Mouse (Mus musculus) cerebellum, adult 9-11 months (tissue): ENCODE measurements around the gene 1700028P14Rik.
A peak's percentile ranks its signal among the peaks of the same experiment; 100 is the strongest.

Experiments used
- DNase-seq: peaks from one replicate; pipeline ENCODE4 v3.0.0; 2022

1700028P14Rik gene

DNA sequence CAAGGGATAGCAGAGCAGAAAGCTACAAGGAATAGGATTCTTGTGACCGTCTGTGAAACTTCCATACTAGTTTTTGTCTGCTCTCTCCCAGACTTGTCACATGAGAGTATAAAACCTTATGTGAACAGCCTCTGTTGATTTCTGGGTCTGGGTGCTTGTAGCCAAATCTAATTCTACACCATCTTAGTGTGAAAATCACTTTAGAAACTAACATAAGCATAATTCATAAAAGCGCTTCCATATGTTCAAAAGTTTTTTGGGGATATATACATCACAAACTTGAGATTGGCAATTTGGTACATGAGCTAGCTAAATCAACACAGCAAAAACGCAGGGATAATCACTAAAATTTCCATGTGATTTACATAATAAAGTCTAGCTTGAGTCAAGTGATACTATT is 57.7 kb downstream of the 1700028P14Rik start:
- no peak for DNase-seq

DNA sequence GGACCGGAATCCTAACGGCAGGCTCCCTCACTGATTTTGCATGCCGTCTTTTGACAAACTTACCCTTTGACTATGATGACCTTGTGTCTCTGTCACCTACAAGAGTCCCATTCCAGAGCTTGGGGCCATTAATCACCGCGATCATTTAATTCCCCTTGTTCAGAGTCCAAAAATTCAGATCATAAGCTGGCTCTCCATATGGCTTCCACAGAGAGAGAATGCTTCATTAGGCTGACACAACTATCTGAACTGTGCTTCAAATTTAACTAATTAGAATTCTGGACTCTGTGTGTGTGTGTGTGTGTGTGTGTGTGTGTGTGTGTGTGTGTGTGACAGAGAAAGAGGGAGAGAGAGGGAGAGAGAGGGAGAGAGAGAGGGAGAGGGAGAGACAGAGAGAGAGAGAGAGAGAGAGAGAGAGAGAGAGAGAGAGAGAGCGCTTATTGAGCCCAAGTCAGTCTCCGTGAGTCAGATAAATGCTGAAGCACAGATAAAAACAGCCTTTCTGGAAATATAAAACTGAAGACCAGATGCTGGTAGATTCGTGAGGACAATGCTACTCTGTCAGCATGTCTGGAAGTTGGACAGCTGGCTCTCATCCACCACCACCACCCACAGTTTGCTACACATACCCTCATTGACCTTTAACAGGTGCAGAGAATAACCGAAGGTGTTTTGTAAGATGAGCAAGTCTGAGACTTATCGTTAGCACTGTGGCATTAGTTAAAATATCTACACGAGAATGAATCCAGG is 73.8 kb downstream of the 1700028P14Rik start:
- DNase-seq = peak; percentile 72

DNA sequence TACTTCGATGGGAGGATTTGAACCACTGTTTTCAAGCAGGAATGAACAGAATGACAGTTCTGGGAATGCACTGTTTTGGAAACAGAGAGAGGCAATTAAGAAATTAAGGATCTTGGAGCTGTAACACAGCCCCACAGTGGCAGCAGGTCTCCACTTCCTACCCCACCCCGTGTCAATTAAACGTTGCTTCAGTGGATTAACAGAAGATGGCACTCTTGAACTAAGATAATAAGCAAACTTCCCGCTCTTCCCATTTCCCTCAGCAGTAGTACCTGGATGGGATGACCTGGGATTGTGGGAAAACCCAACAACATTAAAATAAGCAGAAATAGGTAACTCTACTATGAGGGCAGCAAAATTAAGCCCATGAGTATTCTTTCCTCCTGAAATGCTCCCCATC is 75.9 kb downstream of the 1700028P14Rik start:
- DNase-seq = no peak

DNA sequence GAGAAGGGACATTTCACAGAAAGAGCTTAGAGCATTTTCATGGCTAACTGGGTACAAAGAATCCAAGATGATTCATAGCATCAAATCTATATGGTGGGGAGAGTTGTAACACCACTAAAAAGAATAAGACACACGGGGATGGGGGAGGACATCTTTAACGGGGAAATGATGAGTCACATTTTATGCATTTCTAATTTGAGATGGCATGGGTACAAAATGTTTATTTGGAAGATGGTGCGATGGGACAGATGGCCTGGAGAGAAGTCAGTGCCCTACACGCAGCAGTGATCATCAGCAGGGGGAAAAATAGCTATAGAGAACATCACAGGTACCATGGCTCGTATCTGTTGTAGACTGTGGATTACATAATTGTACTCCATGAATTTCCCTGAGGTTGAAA is 88.9 kb downstream of the 1700028P14Rik start:
- peak; percentile 88 for DNase-seq

DNA sequence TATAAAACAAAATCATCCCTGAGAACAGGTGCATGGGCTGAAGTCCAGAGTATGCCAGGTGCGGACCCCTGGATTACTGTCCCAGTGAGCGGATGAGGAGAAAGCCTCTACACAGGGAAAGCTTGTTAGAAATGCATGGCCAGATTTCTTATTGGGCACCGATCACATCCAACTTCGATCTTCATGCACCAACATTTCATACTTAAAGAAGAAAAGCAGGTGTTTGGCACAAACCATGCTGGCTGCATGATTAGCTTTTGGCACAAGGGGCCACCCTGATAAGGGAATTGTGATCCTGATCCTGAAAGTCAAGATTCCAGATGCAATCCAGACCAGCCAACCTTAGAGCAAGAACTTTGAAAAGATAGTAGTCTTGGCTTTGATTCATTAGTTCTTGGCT is 90.0 kb downstream of the 1700028P14Rik start:
- no peak for DNase-seq

DNA sequence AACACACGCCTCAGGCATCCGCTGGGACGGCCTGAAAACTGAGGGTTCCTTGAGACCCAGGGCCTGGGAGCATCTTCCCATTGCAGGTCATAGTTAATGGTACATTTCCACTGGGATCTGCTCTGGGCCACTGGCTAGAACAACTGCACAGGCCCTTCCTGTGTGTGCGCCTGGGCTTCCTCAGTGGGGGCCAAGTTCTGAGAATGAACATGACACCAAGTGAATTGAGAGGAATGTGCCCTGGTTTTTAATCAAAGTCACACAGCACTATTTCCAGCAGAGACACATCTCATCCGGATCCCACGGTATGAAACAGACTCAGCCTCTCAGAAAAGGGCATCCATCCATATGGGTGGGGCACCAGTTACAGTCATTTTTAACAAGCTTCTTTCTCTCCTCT is 90.6 kb downstream of the 1700028P14Rik start:
- DNase-seq = no peak

DNA sequence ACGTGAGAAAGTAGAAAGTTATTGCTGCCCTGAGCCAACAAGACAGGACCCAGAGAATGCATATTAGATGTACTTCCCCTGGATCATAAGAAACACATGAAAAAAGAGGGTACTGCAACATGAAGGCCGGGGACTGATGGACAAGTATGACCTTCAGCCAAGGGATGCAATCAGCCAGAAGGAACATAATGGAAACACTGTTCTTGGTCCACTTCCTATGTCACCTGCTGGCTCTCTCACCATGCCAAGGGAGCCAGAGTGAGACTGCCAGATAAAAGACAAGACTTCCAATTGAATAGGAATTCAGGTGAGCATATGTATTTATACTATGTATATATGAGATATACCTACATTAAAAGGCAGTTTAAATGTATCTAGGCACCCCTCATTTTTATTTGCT is 99.2 kb downstream of the 1700028P14Rik start:
- DNase-seq = peak; percentile 80

DNA sequence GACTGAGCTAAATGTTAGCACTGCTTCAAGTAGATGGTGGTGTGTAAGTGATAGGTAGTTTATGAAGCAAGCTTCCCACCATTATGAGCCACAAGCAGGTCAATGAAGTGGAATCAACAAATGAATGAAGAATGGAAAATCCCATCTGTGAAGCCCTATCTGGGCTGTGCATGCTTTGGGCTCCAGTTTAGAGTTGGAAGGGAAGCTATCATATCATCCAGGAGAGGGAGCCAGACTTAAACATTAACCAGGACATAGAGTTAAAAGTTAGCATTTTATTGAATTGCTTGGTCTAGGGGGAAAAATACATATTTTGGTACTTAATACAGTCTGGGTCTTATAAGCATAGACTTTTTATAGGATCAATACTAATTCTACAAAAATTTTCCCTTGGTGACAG is 107.0 kb downstream of the 1700028P14Rik start:
- peak; percentile 45 for DNase-seq

DNA sequence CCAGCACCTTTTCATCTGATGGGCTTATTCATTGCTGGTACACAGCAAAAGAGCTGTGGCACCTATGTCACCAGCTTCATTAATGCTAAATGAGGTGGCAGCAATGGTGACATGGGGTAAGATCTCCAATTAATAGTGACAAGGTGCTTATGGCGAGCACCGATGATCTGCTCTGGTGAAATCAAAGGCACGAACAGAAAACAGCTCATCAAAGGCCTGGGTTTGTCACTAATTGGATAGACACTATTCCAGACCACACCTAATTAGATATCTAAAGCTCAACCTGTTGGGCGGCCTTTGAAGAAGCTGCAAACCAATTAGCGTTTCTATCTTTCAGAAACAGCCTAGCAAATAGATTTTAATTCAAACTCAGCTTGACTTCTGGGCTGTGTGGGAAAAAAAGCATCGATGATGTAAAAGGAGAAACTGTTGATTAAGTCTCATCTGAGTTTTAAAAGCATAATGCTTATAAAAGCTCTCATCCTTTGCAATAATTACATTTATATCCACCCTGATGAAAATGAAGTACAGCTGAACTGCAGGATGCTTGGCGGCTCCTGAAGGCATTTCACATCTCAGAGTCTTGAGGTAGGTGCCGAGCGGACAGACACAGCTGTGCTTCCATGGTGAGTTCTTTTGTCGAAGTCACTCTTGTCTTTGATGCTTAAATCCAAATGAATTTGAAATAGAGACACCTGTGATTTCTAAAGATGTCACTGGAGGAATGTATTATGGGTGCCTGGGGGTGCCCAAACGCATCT is 109.2 kb downstream of the 1700028P14Rik start:
- no peak for DNase-seq

DNA sequence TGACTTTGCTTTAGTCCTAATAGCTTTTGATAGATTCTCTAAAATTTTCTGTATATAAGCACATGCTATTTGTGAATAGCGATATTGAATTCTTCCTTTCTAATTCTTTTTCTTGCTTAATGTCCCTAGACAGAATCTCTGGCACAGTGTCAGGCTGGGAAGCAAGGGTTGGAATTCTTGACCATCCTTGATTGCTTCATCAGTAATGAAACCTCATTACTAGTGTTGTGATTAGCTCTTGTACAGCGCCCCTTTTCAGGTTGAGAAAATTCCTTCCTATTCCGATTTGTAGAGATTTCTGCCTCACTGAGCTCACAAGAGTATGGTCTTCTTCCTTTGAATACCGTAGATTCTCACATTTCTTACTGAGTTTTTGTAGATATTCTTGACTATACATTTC is 109.9 kb downstream of the 1700028P14Rik start:
- no peak for DNase-seq

DNA sequence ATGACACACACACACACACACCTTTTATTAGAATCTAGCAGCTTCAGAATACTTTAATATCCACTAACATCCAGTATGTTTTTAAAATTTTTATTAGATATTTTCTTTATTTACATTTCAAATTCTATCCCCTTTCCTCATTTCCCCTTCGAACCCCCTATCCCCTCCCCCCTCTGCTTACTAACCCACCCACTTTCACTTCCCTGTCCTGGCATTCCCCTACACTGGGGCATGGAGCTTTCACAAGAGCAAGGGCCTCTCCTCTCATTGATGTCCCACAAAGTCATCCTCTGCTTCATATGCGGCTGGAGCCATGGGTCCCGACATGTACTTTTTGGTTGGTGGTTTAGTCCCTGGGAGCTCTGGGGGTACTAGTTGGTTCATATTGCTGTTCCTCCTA is 116.9 kb downstream of the 1700028P14Rik start:
- DNase-seq = no peak

DNA sequence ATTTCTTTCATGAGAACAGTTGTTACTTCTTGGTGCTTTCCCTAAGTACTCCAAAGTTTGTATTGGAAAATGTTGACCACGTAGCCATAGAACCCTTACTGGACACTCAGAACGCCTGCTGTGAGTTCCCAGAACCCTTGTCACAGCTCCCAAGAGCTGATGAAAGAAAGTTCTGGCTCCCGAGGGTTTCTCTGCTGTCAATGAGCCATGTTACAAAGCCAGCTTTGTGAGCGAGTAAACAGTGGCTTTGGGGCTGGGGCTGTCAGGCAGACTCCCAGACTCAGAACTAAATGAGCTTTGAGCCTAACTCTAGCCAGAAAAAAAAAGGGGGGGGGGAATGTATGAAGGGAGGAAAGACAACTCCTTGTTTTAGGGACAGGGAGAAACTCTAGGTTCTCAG is 120.7 kb downstream of the 1700028P14Rik start:
- peak; percentile 31 for DNase-seq

DNA sequence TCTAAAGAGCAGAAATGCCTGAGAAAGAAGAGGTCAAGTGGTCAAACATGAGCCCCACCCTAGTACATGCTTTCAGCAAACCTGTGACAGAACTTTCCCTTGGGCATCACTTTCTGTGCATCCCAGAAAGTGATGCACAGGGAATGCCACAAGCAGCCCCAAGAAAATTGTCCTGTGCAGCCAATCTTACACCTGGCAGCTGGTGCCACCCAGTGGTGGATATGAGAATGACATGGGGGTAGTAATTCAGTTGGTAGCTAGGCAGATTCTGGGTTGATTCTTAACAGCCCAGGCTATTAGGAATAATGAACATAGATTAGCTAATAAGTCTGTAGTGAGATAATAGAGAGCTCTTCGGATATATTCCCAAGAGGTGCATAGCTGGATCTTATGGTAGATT is 128.9 kb downstream of the 1700028P14Rik start:
- DNase-seq = peak; percentile 69

DNA sequence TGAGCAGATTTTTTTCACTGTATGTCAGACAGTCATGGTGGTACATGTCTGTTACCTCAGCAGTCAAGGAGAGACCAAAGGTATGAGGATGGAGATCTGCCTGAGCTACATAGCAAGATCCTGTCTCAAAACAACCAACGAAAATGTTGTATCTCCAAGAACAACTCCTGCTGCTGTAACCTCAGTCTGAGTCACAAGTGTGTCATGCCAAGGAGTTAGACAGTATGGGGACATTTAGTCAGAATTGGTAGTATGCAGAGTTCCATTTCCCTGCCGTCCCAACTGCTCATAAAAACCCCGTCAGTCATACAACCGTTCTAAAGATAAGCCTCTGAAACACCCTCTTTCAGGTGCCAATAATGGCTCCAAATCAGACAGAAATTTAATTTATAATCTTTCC is 130.8 kb downstream of the 1700028P14Rik start:
- DNase-seq = no peak

DNA sequence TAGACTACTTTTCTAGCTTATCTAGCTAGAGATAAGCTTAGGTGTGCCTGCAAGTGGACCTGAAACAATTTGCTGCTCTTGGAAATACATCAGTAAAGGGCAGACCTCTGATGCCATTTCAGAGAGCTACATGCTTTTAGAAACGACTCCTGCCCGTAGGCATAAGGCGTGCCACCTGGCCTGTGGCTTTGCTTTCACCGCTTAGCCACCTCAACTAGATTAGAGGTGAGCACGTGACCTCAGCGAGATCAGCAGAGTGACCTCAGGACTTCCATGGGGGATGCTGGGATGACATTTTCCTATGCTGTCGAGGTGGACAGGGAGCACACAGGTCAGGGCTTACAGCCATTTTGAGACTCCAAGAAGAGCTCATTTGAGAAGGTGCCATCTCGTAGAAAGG is 131.5 kb downstream of the 1700028P14Rik start:
- no peak for DNase-seq

DNA sequence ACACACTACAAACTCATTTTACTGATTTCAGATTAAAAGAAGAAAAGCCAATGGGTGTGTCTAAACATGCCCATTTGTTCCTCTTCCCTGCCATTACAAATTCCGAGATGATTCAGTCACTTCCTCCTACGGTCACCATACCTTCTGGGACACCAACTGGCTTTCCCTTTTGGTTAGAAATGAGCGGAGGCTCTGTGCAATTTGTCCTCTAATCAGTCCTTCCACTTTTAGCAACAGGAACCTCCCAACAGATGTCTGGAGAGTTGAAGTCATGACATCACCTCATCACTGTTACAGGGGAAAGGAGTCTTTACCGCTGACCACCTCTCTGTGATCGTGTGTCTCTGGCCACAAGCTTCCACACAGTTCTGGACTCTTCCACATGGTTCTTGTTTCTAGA is 132.0 kb downstream of the 1700028P14Rik start:
- DNase-seq = no peak

DNA sequence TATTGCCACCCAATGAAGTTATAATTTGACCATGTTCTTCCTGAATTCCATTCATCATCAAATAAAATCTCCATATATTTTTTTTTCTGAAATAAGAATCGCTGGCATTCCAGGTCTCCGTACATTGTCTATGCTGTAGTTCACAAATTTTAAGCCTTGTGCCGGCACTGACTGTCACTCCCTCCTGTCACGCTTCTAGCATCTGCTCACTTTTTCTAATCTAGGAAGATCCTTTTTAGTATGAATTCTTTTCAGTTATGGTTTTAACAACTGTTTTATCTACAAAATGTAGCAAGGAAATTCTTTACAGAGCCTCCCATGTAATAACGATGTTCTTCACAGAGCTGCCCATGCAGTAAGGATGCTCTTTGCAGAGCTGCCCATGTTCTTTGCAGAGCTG is 134.1 kb downstream of the 1700028P14Rik start:
- no peak for DNase-seq

DNA sequence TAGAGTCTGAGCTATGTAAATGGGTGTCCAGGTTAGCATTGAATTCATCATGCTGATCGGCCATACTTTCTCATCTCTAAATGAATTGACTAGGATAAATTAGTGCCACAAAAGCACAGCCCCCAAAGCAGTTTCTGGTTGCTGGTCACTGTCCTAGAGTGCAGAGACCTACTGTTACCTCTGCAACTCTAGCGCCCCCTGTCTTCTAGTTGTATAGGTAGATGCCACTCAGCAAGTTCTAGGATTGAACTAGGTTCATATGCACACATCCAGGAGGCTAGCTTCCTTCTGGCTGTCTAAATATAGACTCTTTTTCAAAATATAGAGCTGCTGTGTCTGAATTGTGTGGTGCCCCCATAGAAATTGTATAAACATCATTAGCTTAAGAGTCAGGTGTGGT is 141.3 kb downstream of the 1700028P14Rik start:
- DNase-seq = no peak
